Mouse (Mus musculus) embryonic stem cell, embryonic (primary cell): Measurements from ENCODE around the gene Rreb1.

Source experiments
- CTCF ChIA-PET, 4 experiments: fragments of 300-600 bp in 2 of 4; fragments of 350-600 bp in 2 of 4; sonication (Branson Sonifier 250); formaldehyde crosslinking; loops; one replicate each; lab custom pipeline; 2022; ENCODE audit warnings: inconsistent platforms in 2 of 4; lab: Charles Lee
- POLR2A ChIA-PET, 4 experiments: fragments of 300-600 bp in 2 of 4; fragments of 350-600 bp in 2 of 4; sonication (Branson Sonifier 250); formaldehyde crosslinking; loops; one replicate each; lab custom pipeline; 2022; ENCODE audit warnings: antibody characterized with exemption in 4 of 4, inconsistent platforms in 1 of 4; lab: Charles Lee

Rreb1 gene

GRCm38 (mm10) chr13:37769777-37770176 is 8.4 kb upstream of the Rreb1 start:
- POLR2A ChIA-PET: no interaction called here
- CTCF ChIA-PET: interaction anchor here in 1 of 4 experiments (1.0 kb wide), 1 partner anchor 22 kb away, joined by 6 read pairs; no protein-coding TSS in a partner anchor

GRCm38 (mm10) chr13:37773476-37773875 is 4.7 kb upstream of the Rreb1 start:
- ChIA-PET CTCF (interaction anchor here (0.6 to 0.8 kb wide), 6 partner anchors 13 to 339 kb away, joined by 3 to 10 read pairs (median 3); no protein-coding TSS in a partner anchor), POLR2A (interaction anchor here (0.6 to 1.6 kb wide), 17 partner anchors 11 to 353 kb away, joined by 3 to 6 read pairs (median 3); partner anchors contain the start of gene Ssr1 (in 1 of the 4))

GRCm38 (mm10) chr13:37776675-37777074 is 1.5 kb upstream of the Rreb1 start:
- ChIA-PET POLR2A (interaction anchor here in 1 of 4 experiments (0.7 to 1.2 kb wide), 2 partner anchors 52 to 55 kb away, joined by 3 to 4 read pairs; no protein-coding TSS in a partner anchor), CTCF (interaction anchor here in 1 of 4 experiments (0.6 kb wide), 1 partner anchor 189 kb away, joined by 3 read pairs; no protein-coding TSS in a partner anchor)

GRCm38 (mm10) chr13:37777351-37778146 is 651 bp upstream of the Rreb1 start:
- CTCF ChIA-PET: interaction anchor here in 1 of 4 experiments (0.6 kb wide), 1 partner anchor 188 kb away, joined by 3 read pairs; no protein-coding TSS in a partner anchor
- POLR2A ChIA-PET: interaction anchor here in 2 of 4 experiments (0.7 to 2.3 kb wide), 4 partner anchors 48 to 63 kb away, joined by 3 to 13 read pairs (median 4); no protein-coding TSS in a partner anchor

DNA sequence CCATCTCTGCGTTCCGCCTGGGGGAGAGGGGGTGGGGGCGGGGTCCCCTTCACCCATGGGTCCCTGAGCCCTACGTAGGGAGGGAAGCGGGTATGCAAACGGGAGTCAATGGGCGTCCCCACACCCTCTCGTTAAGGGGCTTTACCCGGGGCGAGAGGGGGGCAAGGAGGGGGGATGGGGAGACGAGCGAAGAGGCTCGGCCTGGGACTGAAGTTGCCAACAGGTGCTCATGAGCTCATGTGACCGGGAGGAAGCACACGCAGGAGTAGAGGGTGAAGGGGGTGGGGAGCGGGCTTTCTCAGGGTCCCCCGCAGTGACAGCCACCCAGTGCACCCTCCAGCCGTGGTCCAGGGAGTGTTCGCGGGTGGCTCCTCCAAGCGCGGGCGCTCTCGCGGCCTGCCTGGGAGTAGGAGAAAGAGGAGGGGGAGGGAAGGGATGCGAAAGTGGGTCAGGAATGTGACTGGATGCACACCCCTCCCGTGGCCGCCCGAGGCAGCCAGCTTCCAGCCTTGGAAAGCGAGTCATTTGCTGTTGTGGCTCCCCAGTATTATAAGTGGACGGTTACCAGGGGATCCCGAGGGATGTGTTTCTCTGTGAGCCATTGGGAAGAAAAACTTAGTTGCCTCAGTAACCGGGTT is 513 bp downstream of the Rreb1 start:
- ChIA-PET POLR2A (interaction anchor here in 3 of 4 experiments (0.5 to 2.3 kb wide), 20 partner anchors 9 to 185 kb away, joined by 3 to 13 read pairs (median 4); no protein-coding TSS in a partner anchor), CTCF (interaction anchor here in 1 of 4 experiments (1.0 kb wide), 1 partner anchor 9 kb away, joined by 3 read pairs; no protein-coding TSS in a partner anchor)

DNA sequence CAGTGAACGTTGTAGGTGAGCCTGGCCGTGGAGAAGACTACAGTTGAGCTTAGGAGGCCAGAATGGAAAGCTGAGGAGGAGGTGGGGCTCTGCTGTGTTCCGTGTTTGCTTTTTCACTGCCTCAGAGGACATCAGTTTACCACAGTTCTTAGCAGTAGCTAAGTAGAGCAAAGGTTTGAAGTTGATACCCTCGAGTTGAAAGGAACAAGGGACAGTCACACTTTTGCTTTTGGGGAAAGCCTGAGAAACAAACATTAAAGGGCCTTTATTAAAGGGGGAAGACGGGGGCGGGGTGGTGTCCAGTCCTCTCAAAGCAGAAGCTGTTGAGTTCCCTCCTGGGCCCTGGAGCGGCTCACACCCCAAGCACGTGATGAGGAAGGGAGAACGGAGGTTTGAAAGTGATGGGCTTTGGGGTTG is 1.1 kb downstream of the Rreb1 start:
- ChIA-PET CTCF (interaction anchor here in 1 of 4 experiments (1.0 kb wide), 1 partner anchor 8 kb away, joined by 3 read pairs; no protein-coding TSS in a partner anchor), POLR2A (interaction anchor here in 3 of 4 experiments (0.5 to 2.3 kb wide), 21 partner anchors 8 to 369 kb away, joined by 3 to 13 read pairs (median 3); no protein-coding TSS in a partner anchor)

DNA sequence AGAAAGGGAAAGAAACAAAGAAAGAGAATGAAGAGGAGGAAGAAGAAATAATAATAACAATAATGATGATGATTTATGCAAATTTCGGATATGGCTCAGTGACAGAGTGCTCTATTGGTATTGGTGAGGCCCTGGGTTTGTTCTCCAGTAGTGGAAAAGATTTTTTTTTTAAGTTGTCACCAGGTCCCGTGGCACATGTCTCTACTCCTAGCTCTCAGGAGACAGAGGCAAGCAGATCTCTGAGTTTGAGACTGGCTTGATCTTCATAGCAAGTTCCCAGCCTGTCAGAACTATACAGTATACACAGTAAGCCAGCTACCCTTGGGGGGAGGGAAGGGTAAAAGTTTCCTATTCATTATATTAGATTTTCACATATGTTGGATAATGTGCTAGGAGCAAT is 3.4 kb downstream of the Rreb1 start:
- ChIA-PET CTCF (no interaction called here), POLR2A (interaction anchor here in 1 of 4 experiments (0.7 kb wide), 1 partner anchor 18 kb away, joined by 3 read pairs; no protein-coding TSS in a partner anchor)

- CTCF ChIA-PET: interaction anchor here in 1 of 4 experiments (0.7 kb wide), 2 partner anchors 137 to 188 kb away, joined by 6 to 12 read pairs; no protein-coding TSS in a partner anchor
- POLR2A ChIA-PET: interaction anchor here in 1 of 4 experiments (0.7 kb wide), 1 partner anchor 17 kb away, joined by 3 read pairs; no protein-coding TSS in a partner anchor
These were observed 3.9 kb downstream of the Rreb1 start for GRCm38 (mm10) chr13:37782144-37782543.

DNA sequence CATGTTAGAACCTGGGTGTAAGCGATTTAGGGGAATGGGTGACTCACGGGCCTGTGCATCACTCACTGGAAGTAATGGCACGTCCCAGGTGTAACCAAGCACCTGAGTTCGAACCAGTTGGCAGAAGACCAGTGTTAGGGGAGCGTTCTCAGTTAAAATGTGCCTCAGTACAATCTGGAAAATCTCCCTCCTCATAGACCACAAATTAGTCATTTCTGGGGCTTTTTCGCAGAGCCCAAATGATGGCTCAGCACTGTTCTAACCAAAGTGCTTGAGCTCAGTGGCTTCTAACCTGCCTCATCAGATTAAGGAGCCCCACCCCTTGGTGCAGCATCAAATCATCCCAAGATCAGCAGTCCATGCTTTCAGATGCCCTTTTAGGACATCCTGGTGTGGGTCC is 5.5 kb downstream of the Rreb1 start:
- ChIA-PET POLR2A (interaction anchor here in 2 of 4 experiments (0.9 to 1.5 kb wide), 4 partner anchors 16 to 73 kb away, joined by 3 to 5 read pairs (median 3); no protein-coding TSS in a partner anchor), CTCF (no interaction called here)

DNA sequence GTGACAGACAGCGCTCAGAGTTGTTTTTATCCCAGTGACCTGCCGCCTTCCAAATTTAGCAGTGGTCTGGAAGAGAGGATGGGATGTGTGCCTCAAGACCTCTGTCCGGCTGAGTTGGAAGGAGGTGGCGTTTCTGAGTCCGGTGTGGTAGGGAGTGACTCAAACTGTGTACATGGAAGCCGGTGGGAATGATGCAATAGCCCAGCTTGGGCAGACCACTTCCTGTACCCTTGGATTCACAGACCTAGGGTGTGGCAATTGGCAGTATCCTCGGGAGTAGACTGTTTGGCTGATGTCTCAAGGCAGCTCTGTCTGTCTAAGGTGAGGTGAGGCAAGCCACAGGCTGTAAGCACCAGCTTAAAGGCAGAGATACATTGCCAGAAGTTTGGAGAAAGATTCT is 6.0 kb downstream of the Rreb1 start:
- ChIA-PET POLR2A (interaction anchor here in 2 of 4 experiments (0.6 to 1.5 kb wide), 8 partner anchors 12 to 179 kb away, joined by 3 to 5 read pairs (median 4); no protein-coding TSS in a partner anchor), CTCF (no interaction called here)

GRCm38 (mm10) chr13:37792739-37793336 is 14.6 kb downstream of the Rreb1 start:
- POLR2A ChIA-PET: no interaction called here
- CTCF ChIA-PET: no interaction called here

DNA sequence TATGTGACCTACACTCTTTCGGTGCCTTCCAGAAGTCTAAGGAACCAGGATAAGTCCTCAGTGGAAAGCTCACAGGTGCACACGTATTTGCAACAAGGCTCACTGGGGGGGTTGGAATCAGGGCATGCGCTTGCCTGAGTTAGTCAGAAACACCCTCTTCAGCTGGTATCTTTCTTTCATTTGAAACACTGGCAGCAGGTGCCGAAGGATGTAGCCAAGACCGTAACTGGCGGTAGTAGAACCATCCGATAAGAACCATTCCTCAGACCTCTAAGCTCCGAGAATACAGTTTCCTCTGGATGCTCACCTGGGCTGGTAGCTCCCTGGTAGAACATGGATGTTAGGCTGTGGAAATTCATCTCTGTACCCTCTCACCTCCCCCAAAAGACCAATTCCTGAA is 20.6 kb downstream of the Rreb1 start:
- POLR2A ChIA-PET: interaction anchor here in 2 of 4 experiments (0.6 to 1.7 kb wide), 6 partner anchors 11 to 898 kb away, joined by 3 to 9 read pairs (median 4); no protein-coding TSS in a partner anchor
- CTCF ChIA-PET: no interaction called here

DNA sequence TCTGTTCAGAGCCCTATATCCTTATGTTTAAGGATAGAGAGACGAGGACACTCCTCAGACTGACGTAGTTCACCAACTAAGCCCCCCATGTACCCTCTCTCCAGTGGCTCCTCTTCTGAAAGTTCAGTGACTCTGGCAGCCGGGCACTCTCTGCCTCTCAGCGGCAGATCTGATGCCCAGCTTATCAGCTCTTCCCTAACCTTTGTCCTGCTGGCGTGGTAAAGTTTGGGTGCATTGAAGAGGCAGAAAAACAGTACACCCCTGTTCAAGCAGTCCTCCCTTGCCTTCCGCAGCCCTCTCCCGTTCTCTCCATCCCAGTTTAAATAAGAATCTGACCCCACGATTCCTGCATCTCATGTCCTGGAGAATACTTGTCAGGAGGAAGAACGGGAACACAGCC is 21.2 kb downstream of the Rreb1 start:
- ChIA-PET CTCF (interaction anchor here in 1 of 4 experiments (0.6 kb wide), 1 partner anchor 166 kb away, joined by 4 read pairs; no protein-coding TSS in a partner anchor), POLR2A (interaction anchor here in 3 of 4 experiments (0.6 to 1.3 kb wide), 7 partner anchors 15 to 897 kb away, joined by 3 to 9 read pairs (median 4); no protein-coding TSS in a partner anchor)

DNA sequence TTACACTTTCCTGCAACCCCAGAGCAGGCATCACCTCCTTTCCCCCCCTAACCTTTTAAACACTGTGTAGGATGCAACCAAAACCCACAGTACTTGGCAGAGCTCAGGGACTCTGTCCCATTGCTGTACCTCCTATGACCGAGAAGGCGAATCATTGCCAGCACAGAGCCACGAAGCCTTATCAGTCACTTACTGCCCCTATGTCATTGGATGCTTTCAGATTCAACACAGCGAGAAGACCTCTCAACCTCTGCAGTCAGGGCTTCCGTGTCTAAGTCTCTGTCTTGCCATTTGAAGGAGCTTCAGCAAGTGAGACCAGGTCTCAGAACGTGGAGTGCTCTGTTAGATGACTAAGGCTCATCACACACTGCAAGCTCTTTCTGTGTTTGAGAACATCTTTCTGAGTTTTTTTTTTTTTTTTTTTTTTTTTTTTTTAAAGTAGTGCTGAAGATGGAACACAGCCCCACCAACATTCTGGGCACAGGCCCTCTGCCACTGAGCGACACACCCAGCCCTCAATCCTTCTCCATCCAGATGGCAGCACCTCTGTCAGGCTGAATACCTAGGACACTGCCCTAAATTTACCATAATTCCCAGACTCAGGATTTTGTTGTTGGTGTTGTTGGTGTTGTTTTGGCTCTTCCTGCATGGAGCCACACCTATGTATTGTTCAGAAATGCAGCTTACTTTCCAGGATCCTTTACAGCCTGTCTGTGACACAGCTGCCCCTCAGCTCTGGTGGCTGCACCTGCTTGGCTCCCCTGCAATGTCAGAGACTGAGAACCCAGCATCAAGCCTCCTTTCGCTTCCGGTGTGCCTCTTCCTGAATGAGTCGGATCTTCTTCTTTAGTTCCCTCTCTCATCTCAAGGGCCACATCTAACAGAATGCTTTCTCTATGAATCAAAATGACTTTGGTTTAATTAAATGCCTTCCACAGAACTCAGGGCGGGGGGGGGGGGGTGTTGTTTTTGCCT is 23.2 kb downstream of the Rreb1 start:
- ChIA-PET CTCF (interaction anchor here in 1 of 4 experiments (0.5 kb wide), 1 partner anchor 294 kb away, joined by 4 read pairs; no protein-coding TSS in a partner anchor), POLR2A (interaction anchor here in 2 of 4 experiments (0.6 to 1.3 kb wide), 5 partner anchors 24 to 130 kb away, joined by 3 read pairs; no protein-coding TSS in a partner anchor)

GRCm38 (mm10) chr13:37802246-37803003 is 24.2 kb downstream of the Rreb1 start:
- ChIA-PET CTCF (interaction anchor here in 1 of 4 experiments (0.5 kb wide), 1 partner anchor 39 kb away, joined by 3 read pairs; no protein-coding TSS in a partner anchor), POLR2A (interaction anchor here in 2 of 4 experiments (0.6 to 1.3 kb wide), 3 partner anchors 23 to 102 kb away, joined by 3 read pairs; no protein-coding TSS in a partner anchor)

DNA sequence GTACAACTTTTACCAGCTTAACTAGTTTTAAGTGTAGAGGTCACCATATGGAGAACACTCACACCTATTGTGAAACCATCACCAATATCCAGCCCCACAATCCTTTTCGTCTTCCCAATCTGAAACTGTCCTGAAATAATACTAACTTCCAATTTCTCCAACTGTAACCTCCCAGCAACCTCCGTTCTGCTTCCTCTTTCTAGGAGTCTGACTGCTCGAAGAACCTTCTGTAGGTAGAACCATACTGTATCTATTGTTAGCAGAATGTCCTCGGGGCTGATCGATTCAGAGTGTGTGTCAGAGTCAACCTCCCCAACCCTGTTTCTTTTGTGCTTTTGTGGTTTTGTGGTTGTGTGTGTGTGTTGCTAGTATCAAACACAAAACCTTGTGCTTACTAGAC is 25.0 kb downstream of the Rreb1 start:
- POLR2A ChIA-PET: interaction anchor here in 1 of 4 experiments (1.3 kb wide), 1 partner anchor 22 kb away, joined by 3 read pairs; no protein-coding TSS in a partner anchor
- CTCF ChIA-PET: no interaction called here
